Comparison of ENCODE assay signal across 21 mouse cellular contexts in the genomic region with DNA sequence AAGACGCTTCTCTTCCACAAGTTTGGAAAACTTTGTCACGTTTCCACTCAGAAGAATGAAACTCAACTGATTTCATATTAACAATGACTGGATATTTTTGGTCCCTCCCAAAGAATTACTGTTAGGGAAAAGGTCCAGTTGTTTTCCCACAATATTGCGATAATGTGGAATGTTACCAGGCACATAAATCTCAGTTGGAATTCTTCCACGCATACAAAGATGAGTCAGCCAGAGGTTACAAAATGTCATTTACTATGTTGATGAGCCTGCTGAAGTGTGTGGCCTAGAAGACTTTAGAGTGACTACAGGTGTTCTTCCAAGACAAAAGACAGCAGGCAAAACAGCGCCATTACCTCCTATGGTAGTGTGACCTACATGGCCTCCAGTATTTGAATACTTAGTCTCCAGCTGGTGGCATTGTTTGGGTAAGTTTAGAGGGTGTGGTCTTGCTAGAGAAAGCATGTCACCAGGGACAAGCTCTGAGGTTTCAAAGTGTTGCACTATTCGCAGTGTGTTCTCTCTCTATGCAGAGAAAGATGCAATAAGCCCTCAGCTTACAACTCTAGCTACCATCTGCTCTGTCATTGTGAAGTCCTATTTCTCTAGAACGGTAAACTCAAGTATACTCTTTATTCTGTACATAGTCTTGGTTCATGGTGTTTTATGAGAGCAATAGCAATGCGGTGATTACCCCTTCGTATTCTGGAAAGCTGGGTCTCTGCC. TPM values are rescaled to one million over a fixed set of nuclear protein-coding genes. Genes with fewer than 3 reads are reported as not detected.
DNase-seq lines count a peak whose midpoint lies in the region; ATAC-seq lines count a peak whose summit lies in the region.
"Had no signal": no experiment of that assay in that cellular context is flagged by ENCODE, and none has a peak within 500 bp of the region (broad histone marks: within the 10 kb centered on the region; RNA-seq: fewer than 3 reads in every experiment).

No protein-coding gene starts in this region.

- no peaks in the 10 kb centered on the region for H3K36me3 ChIP-seq in midbrain, embryonic 11.5 days (ENCODE audit: control insufficient read depth, insufficient read depth, low read length)
- no peaks in the 10 kb centered on the region for H3K36me3 ChIP-seq in midbrain, embryonic 16.5 days (ENCODE audit: control insufficient read depth, insufficient read depth, low read length)
- H3K36me3 ChIP-seq: embryonic facial prominence, embryonic 12.5 days; forebrain, embryonic 12.5 days; heart, embryonic 15.5 days; hindbrain, embryonic 15.5 days had no signal

- no peak for ATAC-seq in midbrain, embryonic 11.5 days (ENCODE audit: low FRiP score)
- no peak for ATAC-seq in midbrain, embryonic 16.5 days
- ATAC-seq: activated CD4-positive, CD25-positive, alpha-beta regulatory T cell, adult 4 months; forebrain, embryonic 16.5 days; intestine, embryonic 16.5 days had no signal

- WGBS in midbrain, embryonic 11.5 days = 79% methylated on average over 9 of the region's 9 CpGs
- 74% methylated on average over 9 of the region's 9 CpGs for WGBS in midbrain, embryonic 16.5 days

- intact Hi-C loops in heart, postnatal 10 days (cut with DNase I) = no loop called here

- no peak overlapping the region for H3K27ac ChIP-seq in midbrain, embryonic 11.5 days (ENCODE audit: low read depth, low read length)
- no peak overlapping the region for H3K27ac ChIP-seq in midbrain, embryonic 16.5 days (ENCODE audit: low read length)
- H3K27ac ChIP-seq: embryonic facial prominence, embryonic 12.5 days; forebrain, embryonic 12.5 days; heart, embryonic 15.5 days; hindbrain, embryonic 15.5 days had no signal

- H3K4me2 ChIP-seq in midbrain, embryonic 11.5 days = no peak overlapping the region
- no peak overlapping the region for H3K4me2 ChIP-seq in midbrain, embryonic 16.5 days (ENCODE audit: low read length)
- H3K4me2 ChIP-seq: embryonic facial prominence, embryonic 12.5 days; forebrain, embryonic 12.5 days; heart, embryonic 11.5 days; heart, embryonic 15.5 days; hindbrain, embryonic 15.5 days had no signal

- no peaks in the 10 kb centered on the region for H3K4me1 ChIP-seq in midbrain, embryonic 11.5 days (ENCODE audit: control insufficient read depth, insufficient read depth, low read length)
- H3K4me1 ChIP-seq in midbrain, embryonic 16.5 days (ENCODE audit: control insufficient read depth, insufficient read depth, low read length) = no peaks in the 10 kb centered on the region
- H3K4me1 ChIP-seq: embryonic facial prominence, embryonic 12.5 days; heart, embryonic 15.5 days; hindbrain, embryonic 15.5 days had no signal

- H3K27me3 ChIP-seq in midbrain, embryonic 11.5 days (ENCODE audit: control insufficient read depth, insufficient read depth, low read length) = no peaks in the 10 kb centered on the region
- no peaks in the 10 kb centered on the region for H3K27me3 ChIP-seq in midbrain, embryonic 16.5 days (ENCODE audit: control insufficient read depth, insufficient read depth, low read depth, low read length)
- H3K27me3 ChIP-seq: embryonic facial prominence, embryonic 12.5 days; forebrain, embryonic 12.5 days; heart, embryonic 15.5 days; hindbrain, embryonic 15.5 days had no signal

- no peaks in the 10 kb centered on the region for H3K9me3 ChIP-seq in midbrain, embryonic 11.5 days (ENCODE audit: control insufficient read depth, low read length)
- no peaks in the 10 kb centered on the region for H3K9me3 ChIP-seq in midbrain, embryonic 16.5 days (replicated peaks; ENCODE audit: control insufficient read depth, low read length, poor library complexity, severe bottlenecking)
- H3K9me3 ChIP-seq: embryonic facial prominence, embryonic 12.5 days; forebrain, embryonic 12.5 days; heart, embryonic 15.5 days; hindbrain, embryonic 15.5 days had no signal

- peak; percentile 59 for DNase-seq in midbrain, embryonic 11.5 days (ENCODE audit: low spot score, missing footprints)
- peak; percentile 52 for DNase-seq in NIH3T3 (ENCODE audit: low read depth)
- DNase-seq in adipocyte (ENCODE audit: low spot score) = peak; percentile 83
- no peak for DNase-seq in testis, postnatal 14 days (ENCODE audit: low spot score)
- no peak for DNase-seq in heart, postnatal 10 days
- DNase-seq: adrenal gland, postnatal 10 days; cerebellum, adult 11 months; cerebellum, adult 8-10 months; cerebellum, postnatal 14 days; embryo, embryonic 11 days; gastrocnemius, postnatal 10 days; heart, adult 18-20 months had no signal

- H3K4me3 ChIP-seq in midbrain, embryonic 11.5 days (ENCODE audit: low read depth, low read length) = no peak overlapping the region
- H3K4me3 ChIP-seq in midbrain, embryonic 16.5 days (ENCODE audit: low read depth, low read length) = no peak overlapping the region
- H3K4me3 ChIP-seq: embryonic facial prominence, embryonic 12.5 days; forebrain, embryonic 12.5 days; heart, embryonic 15.5 days; hindbrain, embryonic 15.5 days had no signal

- no peak overlapping the region for H3K9ac ChIP-seq in midbrain, embryonic 11.5 days (ENCODE audit: low read length)
- no peak overlapping the region for H3K9ac ChIP-seq in midbrain, embryonic 16.5 days (ENCODE audit: low read depth, low read length)
- H3K9ac ChIP-seq: embryonic facial prominence, embryonic 12.5 days; forebrain, embryonic 12.5 days; heart, embryonic 15.5 days; hindbrain, embryonic 15.5 days had no signal

RNA-seq across cellular contexts. Expression of a gene that starts 8.9 kb away (rescaled TPM):
- 83.3 and 86.8 TPM in 2 replicates for polyA plus RNA-seq in midbrain, embryonic 11.5 days (2014; fragmentation: Nextera tagmentation; extraction: Ambion mirVana)
- 54.2 and 60.7 TPM in 2 replicates for polyA plus RNA-seq in midbrain, embryonic 16.5 days (2015; fragmentation: Nextera tagmentation; extraction: Ambion mirVana)
- total RNA-seq in heart, postnatal 10 days (2021) = 10 to 100 TPM; 20.8 to 21.1 TPM

RNA-seq across cellular contexts. Expression of a gene that starts 55.0 kb away (rescaled TPM):
- polyA plus RNA-seq in midbrain, embryonic 11.5 days (2014; fragmentation: Nextera tagmentation; extraction: Ambion mirVana) = 243 and 274 TPM in 2 replicates
- 456 and 463 TPM in 2 replicates for polyA plus RNA-seq in midbrain, embryonic 16.5 days (2015; fragmentation: Nextera tagmentation; extraction: Ambion mirVana)
- total RNA-seq in heart, postnatal 10 days (2021) = 100 to 1,000 TPM; 255 to 258 TPM

Comparison
In these comparisons a context has a peak if more than half of its experiments do, and no peak if none do; other contexts are left out.
1. DNase-seq: peak in midbrain, embryonic 11.5 days (single experiment), NIH3T3 (single experiment) and adipocyte (single experiment); none in testis, postnatal 14 days (single experiment) and heart, postnatal 10 days (0 of 2).